Mouse (Mus musculus) embryonic facial prominence, embryonic 12.5 days (tissue): Measurements from ENCODE around the gene Pomt1. TPM values are rescaled to one million over a fixed set of nuclear protein-coding genes. Genes with fewer than 3 reads are reported as not detected.
"Not testable (repeated sequence)": the region's sequence is repeated elsewhere in the genome, so short reads cannot be mapped to it uniquely, and the experiment has no call there.

ENCODE experiments used
- ATAC-seq: fragments of 200-750 bp; cut with Nextera tagmentation; 2 replicates; pipeline ENCODE4 v1.8.0; 2017; ENCODE audit not compliant: insufficient number of reproducible peaks, insufficient read depth, low FRiP score, low TSS enrichment
- H3K27ac ChIP-seq: fragments of 300-500 bp; sonication (generic); 2 replicates; pipeline ENCODE4 v1.5.1; 2016; ENCODE audit warnings: mild to moderate bottlenecking
- H3K27me3 ChIP-seq: fragments of 300-500 bp; sonication (generic); 2 replicates; pipeline ENCODE4 v1.6.1; 2016; ENCODE audit warnings: mild to moderate bottlenecking, moderate library complexity
- H3K36me3 ChIP-seq: fragments of 300-500 bp; sonication (generic); 2 replicates; pipeline ENCODE4 v1.6.1; 2016; ENCODE audit warnings: mild to moderate bottlenecking
- H3K4me1 ChIP-seq: fragments of 300-500 bp; sonication (generic); 2 replicates; pipeline ENCODE4 v1.6.1; 2016
- H3K4me2 ChIP-seq: fragments of 300-500 bp; sonication (generic); replicated peaks from 2 replicates; pipeline ENCODE4 v1.6.1; 2016; ENCODE audit warnings: mild to moderate bottlenecking, moderate library complexity
- H3K4me3 ChIP-seq: fragments of 300-500 bp; sonication (generic); 2 replicates; pipeline ENCODE4 v1.5.1; 2016; ENCODE audit warnings: mild to moderate bottlenecking
- H3K9ac ChIP-seq: fragments of 300-500 bp; sonication (generic); 2 replicates; pipeline ENCODE4 v1.6.1; 2016; ENCODE audit warnings: mild to moderate bottlenecking, moderate library complexity
- H3K9me3 ChIP-seq: fragments of 300-500 bp; sonication (generic); 2 replicates; pipeline ENCODE4 v1.6.1; 2016; ENCODE audit warnings: mild to moderate bottlenecking, moderate library complexity
- WGBS: fragments of 180-500 bp; shearing (Covaris S2); methylation state at CpG from one replicate; pipeline ENCODE4 v1.1.7; 2016; 5-methylcytosine and 5-hydroxymethylcytosine counted together
- polyA plus RNA-seq: library from polyadenylated mRNA; unstranded; fragments of >200 nt; fragmentation: Nextera tagmentation; extraction: Ambion mirVana; gene quantifications from 2 replicates; pipeline ENCODE4 v1.2.1, GENCODE M21; 2016

Gene Pomt1
- polyA plus RNA-seq, 1 experiment from 2014 or later: 30.2 TPM

DNA sequence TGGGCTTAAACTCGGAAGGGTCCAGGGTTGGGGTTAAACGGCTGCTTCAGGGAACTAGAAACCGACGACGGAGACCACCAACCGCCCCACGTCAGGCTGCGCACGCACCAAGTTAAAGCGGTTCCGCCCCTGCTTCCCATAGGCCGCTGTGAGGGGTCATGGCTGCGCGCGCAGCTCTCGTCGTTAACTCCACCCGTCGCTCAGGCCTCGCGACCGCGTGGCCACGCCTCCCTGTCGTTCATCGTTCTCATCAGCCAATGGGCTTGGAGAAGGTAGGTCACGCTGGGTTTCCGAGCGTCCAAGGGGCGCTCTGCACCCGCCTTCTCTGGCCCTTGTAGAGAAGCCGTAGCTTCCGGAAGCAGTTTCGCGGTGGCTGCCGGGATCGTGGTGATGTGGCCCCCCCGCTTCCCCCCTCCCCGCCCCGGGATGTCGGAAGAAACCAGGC lies 51.6 kb downstream of the Pomt1 start, which contains the start of gene Swi5:
Gene Swi5, minus strand, starts transcription at position 153 of the 445 bp plus-strand sequence.
- Histone ChIP-seq H3K9ac (peak within 1 kb of the TSS; percentile 96), H3K27me3 (no peaks in the 10 kb centered on the region), H3K27ac (peak within 1 kb of the TSS; percentile 76), H3K9me3 (no peaks in the 10 kb centered on the region), H3K4me1 (peaks cover 19% of the 10 kb centered on the region), H3K4me3 (peak within 1 kb of the TSS; percentile 98), H3K4me2 (peak within 1 kb of the TSS; percentile 87), H3K36me3 (peaks cover 31% of the 10 kb centered on the region)
- under 1% methylated on average over 38 of the region's 41 CpGs for WGBS
- ATAC-seq: peak; percentile 98

DNA sequence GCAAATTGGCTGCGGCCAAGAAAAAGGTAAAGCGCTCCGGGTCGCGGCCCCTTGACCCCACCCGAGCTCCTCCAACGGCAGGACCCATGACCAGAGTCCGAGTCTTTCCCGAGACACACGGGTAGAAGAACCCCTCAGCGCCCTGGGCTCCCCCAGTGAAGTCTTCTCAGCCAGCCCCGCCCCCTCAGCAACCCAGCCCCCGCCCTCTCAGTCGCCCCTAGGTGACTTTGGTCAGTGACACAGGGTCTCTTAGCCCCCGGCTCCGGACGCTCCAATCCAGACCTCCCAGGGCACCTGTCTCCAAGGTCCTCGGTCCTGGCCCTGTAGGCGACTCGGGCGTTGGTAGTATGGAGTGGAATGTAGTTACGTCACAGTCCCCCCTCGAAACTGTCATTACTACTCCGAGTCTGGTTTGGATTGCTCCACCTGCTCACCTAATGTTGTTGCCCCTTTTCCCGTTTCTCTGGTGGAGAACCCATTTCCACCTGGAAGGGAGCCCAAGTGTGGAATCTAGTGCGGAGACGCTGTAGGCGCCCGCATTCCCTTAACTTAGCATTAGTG lies 52.1 kb downstream of the Pomt1 start:
- H3K9me3 ChIP-seq: no peaks in the 10 kb centered on the region
- 3% methylated on average over 28 of the region's 29 CpGs for WGBS
- ATAC-seq: peak; percentile 17; the same call in 1 of the 2 replicates
- H3K4me1 ChIP-seq: peaks cover 19% of the 10 kb centered on the region
- peaks cover 31% of the 10 kb centered on the region for H3K36me3 ChIP-seq
- peak overlapping the region; percentile 58 for H3K27ac ChIP-seq
- H3K9ac ChIP-seq: peak overlapping the region; percentile 72
- H3K27me3 ChIP-seq: no peaks in the 10 kb centered on the region
- H3K4me3 ChIP-seq: peak overlapping the region; percentile 98
- H3K4me2 ChIP-seq: peak overlapping the region; percentile 87

DNA sequence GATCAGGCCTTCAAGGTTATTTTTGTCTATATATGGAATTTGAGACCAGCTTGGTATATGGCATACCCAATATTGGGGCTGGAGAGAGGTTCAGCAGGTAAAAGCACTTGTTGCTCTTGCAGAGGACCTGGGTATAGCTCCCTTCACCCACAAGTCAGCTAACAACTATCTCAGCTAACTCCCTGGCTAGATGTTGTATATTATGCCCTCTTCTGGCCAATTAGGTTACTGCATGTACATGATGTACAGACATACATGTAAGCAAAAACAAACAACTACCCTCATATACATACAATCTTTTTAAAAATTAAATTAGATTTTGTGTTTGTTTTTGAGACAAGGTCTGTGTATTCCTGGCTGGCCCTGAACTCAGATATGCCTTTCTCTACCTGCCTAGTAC lies 53.2 kb downstream of the Pomt1 start:
- peaks cover 19% of the 10 kb centered on the region for H3K4me1 ChIP-seq
- H3K27me3 ChIP-seq: no peaks in the 10 kb centered on the region
- no peak for ATAC-seq
- peak overlapping the region; percentile 98; the same call in 1 of the 2 replicates for H3K4me3 ChIP-seq
- H3K9me3 ChIP-seq: no peaks in the 10 kb centered on the region
- no peak overlapping the region for H3K9ac ChIP-seq
- H3K36me3 ChIP-seq: peaks cover 27% of the 10 kb centered on the region
- H3K27ac ChIP-seq: no peak overlapping the region
- H3K4me2 ChIP-seq: peak overlapping the region; percentile 87; the same call in 1 of the 2 replicates

DNA sequence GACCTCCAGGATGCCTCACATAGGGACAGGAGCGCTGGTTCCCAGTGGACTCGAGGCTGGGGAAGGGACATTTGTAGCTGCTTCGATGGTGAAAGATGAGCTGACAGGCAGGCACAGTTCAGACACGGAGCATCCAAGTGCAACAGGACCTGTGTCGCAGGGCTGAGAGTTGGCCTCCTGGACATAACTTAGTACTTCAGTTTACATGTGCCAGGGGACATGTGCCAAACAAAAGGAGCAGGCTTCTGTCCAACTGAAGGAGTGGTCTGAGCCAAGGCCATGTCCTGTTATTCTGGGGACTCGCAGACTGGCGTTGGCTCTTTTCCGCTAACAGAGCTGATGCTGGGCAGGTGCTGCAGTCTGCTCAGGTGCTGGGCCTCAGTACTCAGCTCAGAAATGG lies 58.0 kb downstream of the Pomt1 start:
- H3K4me2 ChIP-seq: no peak overlapping the region
- no peak overlapping the region for H3K4me3 ChIP-seq
- no peak overlapping the region for H3K27ac ChIP-seq
- peaks cover 47% of the 10 kb centered on the region for H3K36me3 ChIP-seq
- H3K9ac ChIP-seq: no peak overlapping the region
- no peaks in the 10 kb centered on the region for H3K9me3 ChIP-seq
- WGBS: 82% methylated on average over 8 of the region's 8 CpGs
- H3K27me3 ChIP-seq: no peaks in the 10 kb centered on the region
- ATAC-seq: no peak
- peaks cover 2% of the 10 kb centered on the region for H3K4me1 ChIP-seq

DNA sequence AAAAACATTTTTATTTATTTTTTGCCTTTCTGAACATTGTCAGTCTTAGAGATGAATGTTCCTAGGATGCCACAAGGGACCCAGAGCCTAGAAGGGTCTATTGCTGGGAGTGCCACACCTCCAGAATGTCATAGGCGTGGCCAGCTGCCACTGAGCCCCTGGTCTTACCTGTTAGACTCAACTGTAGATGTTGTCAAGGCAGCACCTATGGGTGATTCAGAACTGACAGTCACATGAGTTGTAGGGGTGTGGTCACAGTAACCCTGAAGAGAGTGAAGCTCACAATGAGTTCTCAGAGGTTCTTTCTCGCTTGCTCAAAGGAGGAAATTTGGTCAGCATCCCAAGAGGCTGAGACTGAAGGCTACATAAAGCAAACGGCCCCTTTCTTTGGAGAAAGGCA lies 58.9 kb downstream of the Pomt1 start:
- Histone ChIP-seq H3K9me3 (no peaks in the 10 kb centered on the region), H3K4me1 (no peaks in the 10 kb centered on the region), H3K9ac (no peak overlapping the region), H3K27me3 (no peaks in the 10 kb centered on the region), H3K27ac (no peak overlapping the region), H3K4me3 (no peak overlapping the region), H3K36me3 (peaks cover 56% of the 10 kb centered on the region), H3K4me2 (no peak overlapping the region)
- ATAC-seq: no peak
- WGBS: 85% methylated on average over 3 of the region's 3 CpGs

DNA sequence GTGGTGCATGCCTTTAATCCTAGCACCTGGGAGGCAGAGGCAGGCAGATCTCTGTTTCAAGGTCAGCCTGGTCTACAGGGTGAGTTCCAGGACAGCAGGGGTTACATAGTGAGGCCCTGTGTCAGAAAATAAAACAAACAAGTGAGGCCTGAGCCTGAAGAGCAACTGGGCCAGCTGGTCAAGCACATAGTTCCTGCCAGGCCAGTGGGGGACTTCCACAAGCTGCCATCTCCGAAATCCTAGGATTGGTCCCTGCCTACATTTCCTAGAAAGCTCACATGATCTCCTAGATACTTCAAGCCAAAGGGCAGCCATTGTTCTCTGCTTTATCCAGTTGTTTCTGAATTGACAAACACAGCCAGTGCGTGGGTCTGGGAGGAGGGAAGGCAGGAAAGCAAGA lies 59.5 kb downstream of the Pomt1 start:
- not testable (repeated sequence) for H3K4me2 ChIP-seq, H3K9ac ChIP-seq, H3K27me3 ChIP-seq, H3K4me3 ChIP-seq, H3K9me3 ChIP-seq, ATAC-seq, H3K27ac ChIP-seq, H3K4me1 ChIP-seq
- H3K36me3 ChIP-seq: peaks cover 58% of the 10 kb centered on the region
- WGBS: 92% methylated on average over 2 of the region's 2 CpGs

DNA sequence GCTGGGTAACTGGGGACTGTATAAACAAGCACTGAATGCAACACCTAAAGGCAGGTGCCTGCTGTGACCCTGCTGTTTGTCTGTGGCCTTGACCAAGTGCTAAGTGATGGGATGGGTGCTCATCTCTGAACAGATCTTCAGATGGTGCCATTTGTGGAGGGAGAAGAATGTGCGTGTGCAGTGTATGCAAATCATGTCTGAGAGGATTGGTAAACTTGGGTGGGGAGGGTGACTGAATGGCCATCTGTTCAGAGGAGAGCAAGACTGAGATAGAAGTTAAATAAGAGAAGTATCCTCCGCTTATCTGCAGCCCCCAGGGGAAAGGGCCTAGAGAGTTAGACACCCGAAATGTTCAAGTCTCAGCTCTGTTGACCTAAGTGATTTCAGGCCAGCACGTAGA lies 63.1 kb downstream of the Pomt1 start:
- no peak for ATAC-seq
- Histone ChIP-seq H3K27ac (no peak overlapping the region), H3K27me3 (no peaks in the 10 kb centered on the region), H3K9ac (no peak overlapping the region), H3K36me3 (peaks cover 79% of the 10 kb centered on the region), H3K9me3 (no peaks in the 10 kb centered on the region), H3K4me2 (no peak overlapping the region), H3K4me3 (no peak overlapping the region), H3K4me1 (no peaks in the 10 kb centered on the region)
- WGBS: 89% methylated on average over 4 of the region's 4 CpGs

DNA sequence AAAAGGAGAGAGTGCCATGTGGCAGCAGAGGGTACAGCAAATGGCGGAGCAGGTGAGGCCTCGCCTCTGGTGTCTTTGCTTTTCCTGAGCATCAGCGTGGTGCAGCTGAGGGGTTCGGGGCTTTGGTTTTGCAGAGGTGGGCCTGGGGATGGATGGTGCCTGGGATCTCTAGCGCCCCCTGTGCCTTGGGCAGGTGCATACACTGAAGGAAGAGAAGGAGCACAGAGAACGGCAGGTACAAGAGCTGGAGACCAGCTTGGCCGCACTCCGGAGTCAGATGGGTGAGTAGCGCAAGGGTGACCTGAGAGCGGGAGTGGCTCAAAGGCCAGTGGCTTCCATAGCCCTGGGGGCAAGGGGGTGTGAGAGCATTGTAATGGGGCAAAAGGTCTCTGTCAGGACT lies 66.6 kb downstream of the Pomt1 start:
- Histone ChIP-seq H3K4me1 (no peaks in the 10 kb centered on the region), H3K36me3 (peaks cover 93% of the 10 kb centered on the region), H3K9ac (no peak overlapping the region), H3K27ac (peak overlapping the region; percentile 17; the same call in 1 of the 2 replicates), H3K27me3 (no peaks in the 10 kb centered on the region), H3K9me3 (no peaks in the 10 kb centered on the region), H3K4me2 (no peak overlapping the region), H3K4me3 (no peak overlapping the region)
- ATAC-seq: no peak
- 85% methylated on average over 10 of the region's 10 CpGs for WGBS

DNA sequence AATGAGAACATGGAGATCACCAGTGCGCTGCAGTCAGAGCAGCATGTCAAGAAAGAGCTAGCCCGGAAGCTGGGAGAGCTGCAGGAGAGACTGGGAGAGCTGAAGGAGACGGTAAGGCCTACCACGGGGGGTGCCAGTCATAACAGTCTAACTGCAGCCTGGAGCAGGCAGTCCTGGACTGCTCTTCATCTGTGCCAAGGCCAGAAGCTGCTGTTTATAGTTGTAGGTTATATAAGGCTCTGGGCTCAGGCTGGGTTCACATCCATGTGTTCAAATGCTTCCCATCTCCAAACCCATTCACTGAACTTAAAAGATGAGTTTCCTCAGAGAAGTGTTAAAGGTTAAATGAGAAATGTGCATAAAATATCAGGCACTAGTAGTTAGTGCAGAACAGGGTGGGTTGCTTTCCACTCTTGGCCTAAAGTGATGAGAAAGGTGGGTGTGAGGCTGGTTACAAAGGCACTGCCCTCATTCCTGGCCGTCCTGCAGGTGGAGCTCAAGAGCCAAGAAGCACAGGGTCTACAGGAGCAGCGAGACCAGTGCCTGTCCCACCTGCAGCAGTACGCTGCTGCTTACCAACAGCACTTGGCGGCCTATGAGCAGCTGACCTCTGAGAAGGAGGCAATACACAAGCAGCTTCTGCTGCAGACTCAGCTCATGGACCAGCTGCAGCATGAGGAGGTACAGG lies 67.9 kb downstream of the Pomt1 start:
- no peaks in the 10 kb centered on the region for H3K9me3 ChIP-seq
- WGBS: 53% methylated on average over 8 of the region's 8 CpGs
- H3K36me3 ChIP-seq: peaks cover 93% of the 10 kb centered on the region
- H3K27me3 ChIP-seq: no peaks in the 10 kb centered on the region
- ATAC-seq: 0 out of 2 replicates have a peak, but pooled peaks have one; percentile 47
- H3K9ac ChIP-seq: no peak overlapping the region
- H3K4me1 ChIP-seq: no peaks in the 10 kb centered on the region
- no peak overlapping the region for H3K4me2 ChIP-seq
- H3K27ac ChIP-seq: no peak overlapping the region
- no peak overlapping the region for H3K4me3 ChIP-seq

Other genes with a start within 250 kb of the Pomt1 start
- gene Fam78a, start 151.7 kb upstream of the Pomt1 start, polyA plus RNA-seq: 2.6 and 3.2 TPM in 2 replicates
- gene Plpp7, start 141.1 kb upstream of the Pomt1 start, polyA plus RNA-seq: 7.0 and 7.3 TPM in 2 replicates
- 81.8 and 83.2 TPM in 2 replicates for gene Prrc2b, start 85.5 kb upstream of the Pomt1 start, polyA plus RNA-seq
- gene Uck1, start 23.6 kb downstream of the Pomt1 start, polyA plus RNA-seq: 69.9 and 81.5 TPM in 2 replicates
- gene Golga2, start 50.8 kb downstream of the Pomt1 start, polyA plus RNA-seq: 27.4 and 29.7 TPM in 2 replicates
- 413 TPM in 2 replicates for gene Swi5, start 51.5 kb downstream of the Pomt1 start, polyA plus RNA-seq
- gene Ciz1, start 115.7 kb downstream of the Pomt1 start, polyA plus RNA-seq: 50.6 and 57.8 TPM in 2 replicates
- 45.0 and 47.8 TPM in 2 replicates for gene Dnm1, start 116.7 kb downstream of the Pomt1 start, polyA plus RNA-seq
- 53.9 and 54.6 TPM in 2 replicates for gene 1110008P14Rik, start 145.3 kb downstream of the Pomt1 start, polyA plus RNA-seq
- 1.3 and 1.4 TPM in 2 replicates for gene Lcn2, start 151.7 kb downstream of the Pomt1 start, polyA plus RNA-seq
- 36.1 and 36.9 TPM in 2 replicates for gene Ptges2, start 159.3 kb downstream of the Pomt1 start, polyA plus RNA-seq
- 6.1 and 6.3 TPM in 2 replicates for gene Naif1, start 213.9 kb downstream of the Pomt1 start, polyA plus RNA-seq
- gene Slc25a25, start 214.9 kb downstream of the Pomt1 start, polyA plus RNA-seq: 30.2 and 31.5 TPM in 2 replicates